Mouse (Mus musculus): Measurements from ENCODE around the gene Magel2.
A peak's percentile ranks its signal among the peaks of the same experiment; 100 is the strongest.

Magel2 gene

DNA sequence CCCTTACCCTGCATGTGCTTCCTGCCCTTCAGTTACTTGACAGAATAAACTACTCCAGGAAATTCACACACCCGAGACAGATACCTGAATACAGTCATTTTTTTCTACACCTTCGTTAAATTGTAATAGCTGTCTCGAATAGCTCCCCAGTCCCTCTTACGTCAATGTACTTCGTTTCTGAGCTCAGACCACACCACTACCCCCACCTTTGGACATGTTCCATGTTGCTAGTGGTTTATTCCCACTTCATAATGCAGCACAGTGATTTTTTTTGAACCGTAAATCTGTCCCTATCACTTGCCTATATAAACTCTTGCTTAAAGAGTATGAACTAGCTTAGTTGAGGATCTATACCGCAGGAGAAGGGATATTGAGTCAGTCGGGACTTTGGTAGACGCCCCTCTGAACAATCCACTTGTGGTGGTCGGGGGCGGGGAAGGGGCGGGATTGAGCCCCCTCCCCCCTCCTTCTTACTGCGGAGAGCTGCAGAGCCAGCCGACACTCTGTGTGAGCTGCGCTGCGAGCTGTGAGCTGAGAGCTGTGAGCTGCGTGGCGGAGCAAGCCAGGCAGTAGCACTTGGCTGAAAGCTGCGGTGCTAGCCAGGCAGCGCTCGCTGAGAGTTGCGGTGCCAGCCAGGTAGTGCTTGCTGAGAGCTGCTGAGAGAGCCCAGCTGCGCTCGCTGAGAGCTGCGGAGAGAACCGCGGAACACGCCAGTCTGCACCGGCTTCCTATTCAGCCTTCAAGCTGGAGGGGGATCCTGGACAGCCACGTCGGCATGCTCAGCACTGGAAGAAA lies at the start of gene Magel2:
Magel2 (plus strand) TSS at position 501 of the 795 bp plus-strand sequence.
- no peak for DNase-seq

DNA sequence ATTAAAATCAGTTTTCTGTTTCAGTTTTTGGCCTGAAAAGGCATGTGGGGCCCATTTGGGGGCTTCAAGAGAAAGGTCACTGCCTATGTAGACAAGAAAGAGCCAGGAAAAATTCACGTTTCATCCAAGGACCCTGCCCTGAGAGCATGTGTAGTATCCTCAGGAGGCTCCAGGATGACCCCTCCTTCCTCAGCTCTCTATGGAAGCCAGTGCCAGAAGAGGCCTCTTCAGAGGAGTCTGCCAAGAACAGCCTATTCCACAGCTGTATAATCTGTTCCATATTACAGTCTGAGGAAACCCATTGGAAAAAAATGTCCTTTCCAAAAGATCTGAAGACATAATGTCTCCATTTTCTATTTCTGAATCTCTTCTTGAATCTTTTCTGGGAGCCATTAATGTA lies 31.4 kb upstream of the Magel2 start:
- DNase-seq, result no peak

DNA sequence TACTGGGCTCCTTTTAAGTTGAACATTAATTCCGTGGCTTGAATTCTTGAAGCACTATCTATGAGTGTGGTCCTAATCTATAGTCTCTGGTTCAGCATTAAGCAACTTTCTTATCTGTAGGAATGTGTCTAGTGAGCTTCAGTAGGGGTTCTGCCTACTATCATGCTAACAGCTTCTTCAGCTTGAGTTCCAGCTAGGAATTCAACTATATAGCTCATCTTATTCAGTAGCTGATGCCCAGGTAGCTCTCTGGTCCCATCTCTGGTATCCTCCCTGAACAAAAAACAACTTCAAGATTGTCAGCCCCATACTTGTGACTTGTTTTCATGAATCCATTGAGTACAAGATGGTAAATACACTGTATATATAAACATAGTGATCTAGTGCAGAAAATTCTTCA lies 30.5 kb upstream of the Magel2 start, which contains the start of gene Ndn:
Ndn (plus strand) TSS at position 301 of the 400 bp plus-strand sequence.
- DNase-seq, result no peak

DNA sequence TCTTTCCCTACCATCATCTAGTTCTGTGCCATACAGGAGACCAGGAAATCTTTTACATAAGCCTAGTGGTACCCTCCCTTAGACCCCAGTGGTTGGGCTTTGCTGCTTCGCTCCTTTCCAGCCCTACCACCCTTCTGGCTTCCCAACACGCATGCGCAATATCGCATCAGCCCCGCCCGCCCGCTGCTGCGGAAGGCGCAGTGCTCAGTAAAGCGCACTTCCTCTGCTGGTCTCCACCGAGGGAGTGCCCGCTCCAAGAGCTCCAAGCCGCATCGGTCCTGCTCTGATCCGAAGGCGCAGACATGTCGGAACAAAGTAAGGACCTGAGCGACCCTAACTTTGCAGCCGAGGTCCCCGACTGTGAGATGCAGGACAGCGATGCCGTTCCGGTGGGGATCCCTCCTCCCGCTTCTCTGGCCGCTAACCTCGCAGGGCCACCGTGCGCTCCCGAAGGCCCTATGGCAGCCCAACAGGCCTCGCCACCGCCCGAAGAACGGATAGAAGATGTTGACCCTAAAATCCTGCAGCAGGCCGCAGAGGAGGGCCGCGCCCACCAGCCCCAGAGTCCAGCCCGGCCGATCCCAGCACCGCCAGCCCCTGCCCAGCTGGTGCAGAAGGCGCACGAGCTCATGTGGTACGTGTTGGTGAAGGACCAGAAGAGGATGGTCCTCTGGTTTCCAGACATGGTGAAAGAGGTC lies 28.6 kb upstream of the Magel2 start:
- peak in 1 of 2 experiments; percentile 17 for DNase-seq

DNA sequence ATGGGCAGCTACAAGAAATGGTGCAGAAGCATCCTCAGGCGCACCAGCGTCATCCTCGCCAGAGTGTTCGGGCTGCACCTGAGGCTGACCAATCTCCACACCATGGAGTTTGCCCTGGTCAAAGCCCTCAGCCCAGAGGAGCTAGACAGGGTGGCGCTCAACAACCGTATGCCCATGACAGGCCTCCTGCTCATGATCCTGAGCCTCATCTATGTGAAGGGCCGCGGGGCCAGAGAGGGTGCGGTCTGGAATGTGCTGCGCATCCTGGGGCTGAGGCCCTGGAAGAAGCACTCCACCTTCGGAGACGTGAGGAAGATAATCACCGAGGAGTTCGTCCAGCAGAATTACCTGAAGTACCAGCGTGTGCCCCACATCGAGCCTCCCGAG lies 28.0 kb upstream of the Magel2 start:
- no peak for DNase-seq

DNA sequence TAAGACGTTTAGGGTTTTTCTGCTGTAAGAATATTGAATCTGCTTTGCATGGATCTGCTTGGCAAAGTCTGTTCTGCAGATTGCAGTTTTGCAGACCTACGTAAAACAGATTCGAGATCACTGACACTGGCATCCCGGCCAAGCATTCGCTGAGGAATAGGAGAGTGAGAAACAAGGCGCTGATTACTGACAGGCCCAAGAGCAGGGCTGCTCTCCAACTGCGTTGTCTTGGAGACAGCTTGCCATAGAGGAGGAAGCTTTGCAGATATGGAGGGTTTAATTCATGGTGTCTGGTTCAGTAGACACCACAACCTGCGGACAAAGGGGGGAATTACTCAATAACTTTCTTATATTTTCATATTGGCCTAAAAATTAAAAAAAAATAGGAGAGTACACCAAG lies 25.5 kb upstream of the Magel2 start:
- DNase-seq, result no peak

DNA sequence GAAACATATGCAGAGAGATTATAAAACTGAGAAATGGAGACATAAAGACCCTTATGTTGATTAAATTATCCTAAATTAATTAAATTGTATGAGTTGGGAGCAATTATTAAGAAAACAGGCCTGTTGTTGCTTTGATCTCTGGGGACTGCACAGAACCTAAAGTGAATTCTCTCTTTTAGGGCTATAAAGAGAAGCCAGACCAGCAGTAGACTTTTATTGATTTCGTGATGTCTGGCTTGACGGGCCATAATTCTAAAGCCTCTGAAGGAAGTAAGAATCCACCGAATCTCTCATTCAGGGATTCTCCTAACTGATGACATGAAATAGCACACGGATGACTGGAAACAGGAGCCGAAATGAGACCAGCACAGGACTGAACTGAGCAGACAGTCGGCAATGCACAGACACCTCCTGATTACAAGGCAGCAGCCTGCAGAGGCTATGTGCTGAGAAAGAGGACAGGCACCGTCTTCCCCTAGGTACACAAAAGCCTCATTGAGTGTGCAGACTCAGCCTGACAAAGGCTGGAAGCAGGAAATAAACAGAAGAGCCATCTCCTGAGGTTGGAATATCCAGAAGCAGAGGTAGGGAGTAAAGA lies 11.7 kb upstream of the Magel2 start:
- no peak for DNase-seq

DNA sequence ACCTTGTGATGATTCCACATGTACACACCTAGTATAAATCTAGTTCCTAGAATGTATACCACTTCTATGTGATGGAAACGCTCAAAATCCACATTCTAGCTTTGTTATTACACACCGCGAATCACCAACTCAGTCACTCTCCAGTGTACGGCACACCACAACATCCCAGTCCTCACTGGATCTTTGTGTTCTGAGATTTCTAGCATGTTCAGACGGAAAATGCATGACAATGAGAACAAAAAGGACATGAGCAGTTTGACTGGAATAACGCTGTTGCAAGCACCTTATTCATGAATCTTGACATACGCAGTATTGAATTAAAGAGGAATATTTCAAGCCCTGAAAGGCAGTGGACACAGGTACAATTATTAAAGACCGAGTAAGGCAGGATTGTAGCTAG lies 10.1 kb upstream of the Magel2 start:
- DNase-seq, result no peak

DNA sequence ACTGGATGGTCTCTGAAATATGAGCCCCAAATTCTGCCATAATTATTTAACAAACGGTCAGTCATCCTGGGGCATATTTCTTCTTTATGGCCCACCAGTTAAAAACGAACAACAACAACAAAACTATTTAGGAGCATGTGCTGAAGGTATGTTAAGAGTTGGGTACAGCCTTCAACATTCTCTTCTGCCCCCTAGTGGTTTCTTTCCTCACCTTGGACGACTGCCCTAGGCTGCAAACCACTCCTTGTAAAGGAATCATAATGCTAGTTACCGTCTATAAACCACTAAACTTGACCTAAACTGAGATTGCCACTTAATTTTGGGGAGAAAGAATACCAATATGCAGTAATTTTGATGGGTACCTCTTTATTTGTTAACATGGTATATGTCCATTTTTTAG lies 1.2 kb upstream of the Magel2 start:
- peak in 1 of 2 experiments; percentile 17 for DNase-seq

DNA sequence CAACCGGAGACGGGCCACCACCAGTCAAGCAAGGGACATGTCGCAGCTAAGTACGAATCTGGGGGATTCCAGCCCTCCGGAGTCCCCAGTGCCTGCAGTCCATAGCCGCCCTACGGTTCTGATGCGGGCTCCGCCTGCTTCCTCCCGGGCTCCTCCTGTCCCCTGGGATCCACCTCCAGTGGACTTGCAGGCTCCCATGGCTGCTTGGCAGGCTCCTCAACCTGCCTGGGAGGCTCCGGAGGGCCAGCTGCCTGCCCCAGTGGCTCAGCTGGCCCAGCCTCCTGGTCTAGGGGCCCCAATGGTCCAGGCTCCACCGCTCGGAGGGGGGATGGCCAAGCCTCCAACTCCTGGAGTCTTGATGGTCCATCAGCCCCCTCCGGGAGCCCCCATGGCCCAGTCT lies 503 bp downstream of the Magel2 start:
- no peak for DNase-seq

DNA sequence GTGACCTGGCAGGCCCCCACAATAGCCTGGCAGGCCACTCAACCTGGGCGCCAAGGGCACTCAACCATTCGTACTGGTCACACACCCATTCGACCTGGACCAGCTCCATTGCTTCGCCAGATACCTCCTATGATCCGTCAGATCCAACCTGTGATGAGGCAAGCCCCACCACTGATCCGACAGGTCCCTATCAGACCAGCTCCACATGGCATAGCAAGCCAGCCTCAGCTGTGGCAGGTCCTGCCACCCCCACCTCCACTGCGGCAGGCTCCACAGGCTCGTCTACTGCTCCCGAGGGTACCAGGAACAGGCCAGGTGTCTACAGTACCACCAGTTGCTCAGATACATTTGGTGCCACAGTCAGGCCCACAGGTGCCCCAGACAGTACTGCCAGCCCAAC lies 1.7 kb downstream of the Magel2 start:
- no peak for DNase-seq

DNA sequence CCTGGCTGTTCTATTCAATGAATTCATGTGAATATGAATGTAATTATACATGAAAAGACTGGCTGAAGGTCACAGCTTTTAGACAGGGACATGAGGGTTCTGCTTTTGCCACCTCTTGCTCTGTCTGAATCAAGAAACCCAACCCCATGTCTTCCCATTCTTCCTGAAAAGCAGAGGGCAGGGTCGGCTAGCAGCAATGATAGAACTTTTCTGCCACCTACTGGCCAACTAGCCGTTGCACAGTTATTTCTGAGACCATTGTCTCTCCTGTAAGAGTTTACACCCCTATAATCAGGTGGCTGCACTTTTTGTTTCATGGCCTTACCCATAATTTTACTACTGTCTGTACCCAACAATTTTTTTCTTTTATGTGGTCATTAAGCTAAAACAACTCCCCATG lies 5.6 kb downstream of the Magel2 start:
- DNase-seq, result peak; percentile 17 to 37

DNA sequence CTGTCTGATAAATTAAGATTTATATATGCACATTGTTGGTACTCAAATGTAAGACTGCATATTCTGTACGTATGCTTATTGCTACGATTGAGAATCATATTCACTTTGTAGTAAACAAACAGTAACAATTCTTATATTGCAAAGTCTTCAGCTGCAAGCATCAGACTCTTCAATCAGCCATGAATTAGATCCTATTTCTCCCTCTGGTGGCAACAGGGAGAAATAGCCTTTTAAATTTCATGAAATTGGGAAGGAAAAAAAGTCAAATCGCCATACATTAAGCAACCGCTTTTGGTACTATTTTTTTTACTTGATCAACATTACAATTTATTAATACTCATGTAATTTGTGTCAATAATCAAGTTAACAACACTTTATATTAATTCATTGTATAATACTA lies 11.5 kb downstream of the Magel2 start:
- DNase-seq, result no peak

DNA sequence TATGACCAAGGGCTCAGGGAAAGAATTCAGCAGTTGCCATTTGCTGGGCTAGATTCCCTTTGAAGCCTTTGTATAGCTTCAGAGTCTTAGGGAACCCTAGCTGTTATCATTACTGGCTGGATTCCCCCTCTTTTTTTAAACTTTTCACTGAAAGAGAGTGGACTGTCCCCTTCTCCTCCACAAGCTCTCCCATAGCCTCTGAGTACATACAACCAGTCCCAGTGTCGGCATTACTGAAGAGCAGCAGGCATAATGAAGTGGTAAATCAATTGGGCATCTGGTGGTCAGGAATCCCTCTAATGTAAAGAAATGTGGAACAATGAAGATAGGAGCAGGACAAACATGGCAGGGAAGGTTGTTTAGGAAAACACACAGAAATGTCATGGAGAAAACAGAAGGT lies 15.4 kb downstream of the Magel2 start:
- DNase-seq, result no peak

DNA sequence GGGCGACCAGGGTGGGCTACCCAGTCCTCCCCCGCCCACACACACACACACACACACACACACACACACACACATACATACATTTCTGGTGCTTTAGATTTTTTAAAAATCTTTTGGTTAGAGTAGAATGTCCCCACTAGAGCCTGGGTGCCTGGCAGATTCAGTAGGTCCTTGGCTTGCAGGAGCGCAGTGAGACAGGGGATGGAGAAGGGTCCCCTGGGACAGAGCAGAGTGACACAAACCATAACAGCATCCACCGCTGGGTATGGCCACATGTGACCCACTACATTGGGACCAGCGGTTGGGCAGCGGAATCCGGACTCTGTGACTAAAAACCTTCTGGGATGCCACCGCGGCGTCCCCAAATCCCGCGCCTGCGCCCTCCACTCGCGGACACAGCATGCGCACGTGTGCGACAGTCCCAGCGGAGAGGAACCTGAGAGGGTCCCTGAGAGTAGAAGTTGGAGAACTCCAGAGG lies 29.8 kb downstream of the Magel2 start:
- no peak for DNase-seq

DNA sequence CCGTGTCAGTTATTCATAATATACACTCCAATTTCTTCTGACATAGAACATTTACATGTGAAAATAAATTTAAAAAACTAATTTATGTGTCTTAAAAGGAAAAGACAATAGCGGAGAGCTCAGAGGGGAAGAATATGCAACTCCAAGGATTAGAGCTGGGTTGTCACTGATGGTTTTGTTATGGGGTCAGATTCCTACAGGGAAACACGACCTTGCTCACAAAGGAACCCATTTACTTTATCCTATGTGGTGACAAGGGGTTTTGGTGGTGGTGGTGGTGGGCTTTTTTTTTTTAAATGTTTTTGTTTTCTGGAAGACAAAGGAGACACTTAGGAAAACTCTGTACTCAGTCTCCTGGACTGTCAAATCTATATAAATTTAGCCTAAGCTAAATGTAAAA lies 31.0 kb downstream of the Magel2 start:
- DNase-seq, result no peak

DNA sequence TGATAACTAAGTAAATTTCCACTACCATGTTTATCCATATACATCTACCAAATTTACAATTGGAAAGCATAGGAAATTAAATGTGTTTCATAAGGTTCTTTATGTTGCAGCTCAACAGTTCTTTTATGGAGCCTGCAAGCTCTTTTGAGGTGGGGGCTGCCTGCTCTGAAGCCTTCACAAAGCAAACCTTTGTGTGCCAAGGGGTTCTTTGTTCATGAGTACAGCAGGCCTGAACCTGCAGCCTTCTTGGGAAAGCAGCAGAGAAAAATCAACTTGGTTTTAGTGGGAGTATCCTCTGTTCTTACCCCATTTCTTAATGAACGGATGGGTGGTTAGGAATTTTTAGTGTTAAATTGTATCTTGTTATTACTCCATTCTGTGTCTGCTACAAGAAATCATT lies 38.4 kb downstream of the Magel2 start:
- DNase-seq, result no peak

DNA sequence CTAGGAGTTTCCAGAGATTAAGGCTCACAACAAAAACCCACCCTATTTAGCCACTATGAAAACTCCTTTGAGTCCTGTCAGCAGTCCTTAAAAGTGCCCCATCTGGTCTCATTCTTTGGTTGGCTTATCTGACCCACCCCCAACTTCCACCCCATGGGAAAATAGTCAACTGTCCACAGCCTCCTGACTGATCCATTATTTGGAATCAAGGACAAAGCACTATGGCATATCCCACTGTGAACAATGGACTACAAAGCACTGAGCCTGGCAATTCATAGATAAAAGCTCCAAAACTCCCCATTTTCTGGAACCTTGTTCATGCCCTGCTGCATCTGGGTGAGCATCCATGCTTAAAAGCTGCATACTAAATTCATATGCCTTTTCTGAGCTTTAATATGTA lies 39.4 kb downstream of the Magel2 start:
- DNase-seq, result no peak

DNA sequence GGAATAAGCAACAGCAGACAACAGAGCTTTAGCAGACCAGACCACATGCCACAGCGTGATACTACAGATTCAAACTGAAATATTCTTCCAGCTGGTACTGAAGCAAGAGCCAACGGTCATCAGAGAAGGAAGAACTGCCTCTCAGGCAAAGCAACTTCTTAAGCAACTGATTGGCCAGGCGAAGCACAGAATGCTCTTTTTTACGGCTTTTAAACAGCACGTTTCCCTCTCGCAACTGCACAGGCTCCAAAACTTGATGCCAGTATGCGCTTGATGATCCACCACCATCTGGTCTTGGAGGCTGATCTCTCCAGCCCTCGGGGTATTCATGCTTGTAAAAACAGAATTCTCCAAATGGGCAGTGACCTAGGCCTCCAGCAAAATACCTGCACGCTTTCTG lies 41.5 kb downstream of the Magel2 start:
- no peak for DNase-seq

DNA sequence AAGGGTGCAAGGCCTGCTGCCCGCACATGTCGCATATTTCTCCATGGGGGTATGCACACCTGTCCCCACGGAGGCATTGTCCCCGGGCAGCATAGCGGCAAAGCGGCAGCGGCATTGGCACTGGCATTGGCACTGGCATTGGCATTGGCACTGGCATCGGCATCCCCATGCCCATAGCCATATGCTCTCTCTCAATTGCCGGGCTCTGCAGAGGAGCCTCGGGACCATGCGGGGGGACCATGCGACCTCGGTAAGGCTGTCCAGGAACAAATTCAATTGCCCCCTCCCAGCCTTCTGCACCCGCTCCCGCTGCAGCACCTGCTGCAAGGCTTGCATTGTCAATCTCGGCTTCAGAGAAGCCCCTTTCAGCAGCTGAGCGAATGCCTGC lies 42.3 kb downstream of the Magel2 start:
- DNase-seq, result no peak

DNA sequence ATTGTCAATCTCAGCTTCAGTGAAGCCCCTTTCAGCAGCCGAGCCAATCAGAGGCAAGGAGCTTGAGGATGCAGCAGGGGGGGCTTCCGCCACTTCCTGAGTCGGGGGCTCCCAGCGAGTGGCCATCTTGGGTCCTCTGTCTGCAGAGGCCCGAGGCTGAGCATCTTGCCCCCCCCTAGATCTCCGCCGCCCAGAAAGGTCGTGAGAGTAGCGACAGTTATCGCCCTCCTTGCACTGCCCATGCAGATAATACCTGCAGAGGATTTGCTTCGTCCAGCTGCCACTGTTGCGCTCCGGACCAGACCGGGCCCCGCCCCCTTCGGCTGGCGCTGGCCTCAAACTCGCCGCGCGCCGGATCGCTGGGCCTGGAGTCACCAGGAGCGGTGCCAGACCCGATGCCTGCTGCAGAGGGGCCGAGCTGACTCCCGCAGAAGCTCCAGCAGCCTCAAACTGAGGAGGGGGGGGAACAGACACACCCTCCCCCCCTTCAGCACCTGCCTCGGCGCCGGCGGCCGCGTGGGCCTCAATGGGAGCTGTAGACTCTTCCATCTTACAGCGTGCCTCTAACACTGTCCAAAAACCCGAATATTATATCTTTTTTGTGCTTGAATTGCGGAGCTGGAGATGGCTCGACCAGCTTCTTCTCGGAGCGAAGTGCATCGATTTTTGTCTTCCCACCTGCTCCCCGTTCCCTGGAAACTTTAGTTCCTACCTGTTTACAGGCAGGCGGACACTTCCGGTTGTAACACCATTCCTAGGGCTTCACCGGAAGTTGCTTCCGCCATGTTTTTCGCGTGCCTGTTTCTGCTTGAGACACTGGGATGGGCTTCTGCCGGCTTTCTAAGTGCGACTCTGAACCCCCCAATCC lies 42.9 kb downstream of the Magel2 start, which contains the start of gene Mkrn3:
Mkrn3 (minus strand) TSS at position 647 of the 868 bp plus-strand sequence.
- DNase-seq, result peak; percentile 79 to 89

DNA sequence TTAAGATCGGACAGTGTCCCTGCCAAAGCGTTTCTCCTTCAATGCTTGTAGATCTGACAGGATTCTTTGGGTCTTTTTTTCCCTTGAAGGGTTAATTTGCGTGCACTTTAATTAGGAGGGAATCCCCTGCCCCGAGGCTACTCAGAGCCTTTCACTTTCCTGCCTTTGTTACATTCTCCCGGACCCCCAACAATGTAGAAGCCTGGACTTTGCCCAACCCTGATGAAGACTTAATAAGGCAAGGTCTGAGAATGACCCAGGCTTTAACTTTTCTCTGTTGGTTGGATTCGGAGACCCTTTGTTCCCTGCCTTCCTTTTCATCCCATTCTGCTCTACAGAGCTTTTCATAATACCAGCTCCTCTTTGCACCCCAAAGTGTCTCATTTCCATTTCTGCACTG lies 43.8 kb downstream of the Magel2 start:
- DNase-seq, result no peak

DNA sequence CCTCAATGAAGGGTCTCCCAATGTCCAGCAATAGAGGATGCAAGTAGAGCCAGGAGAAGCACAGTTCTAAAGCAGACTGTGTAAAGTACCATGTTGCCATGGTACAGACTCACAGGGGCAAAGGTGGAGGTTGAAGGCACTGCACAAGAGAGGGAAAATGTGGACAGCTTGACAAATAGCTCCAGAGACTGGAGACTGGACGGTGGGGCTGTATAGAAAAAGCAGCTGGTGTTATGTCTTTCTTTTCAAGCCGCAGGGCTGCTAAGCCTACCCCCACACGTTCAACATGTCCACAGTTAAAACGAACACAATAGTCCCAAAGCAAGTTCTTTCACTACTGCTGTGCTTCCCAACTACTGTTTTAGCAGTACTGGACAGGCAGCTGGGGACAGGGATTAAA lies 46.4 kb downstream of the Magel2 start:
- no peak for DNase-seq

All from kidney, adult 8-10 months (tissue).